Mouse (Mus musculus) left cerebral cortex, adult 2 months (tissue): ENCODE measurements around the gene B3gntl1. TPM values are rescaled to one million over a fixed set of nuclear protein-coding genes. Genes with fewer than 3 reads are reported as not detected.

ENCODE experiments used
- DNase-seq, 2 experiments: peaks; one replicate each; pipeline ENCODE4 v3.0.0; 2021 to 2022; ENCODE audit warnings: low spot score in 2 of 2, mixed read lengths in 1 of 2; ENCODE audit errors: extremely low spot score in 1 of 2
- H3K27ac ChIP-seq: fragments of 200-600 bp; 2 replicates; pipeline ENCODE4 v1.8.1; 2022
- H3K4me3 ChIP-seq: fragments of 200-600 bp; 2 replicates; pipeline ENCODE4 v1.8.1; 2022
- CTCF ChIP-seq: fragments of 200-600 bp; IDR thresholded peaks from 2 replicates; pipeline ENCODE4 v1.8.1; 2022; ENCODE audit warnings: antibody characterized with exemption, mild to moderate bottlenecking, moderate library complexity
- intact Hi-C: fragments of 180-260 bp; cut with DNase I; formaldehyde crosslinking; loops from one replicate; pipeline ENCODE4 v1.15.1; 2025
- total RNA-seq, 2 experiments: library from RNA; stranded (reverse); gene quantifications; 2 replicates each; pipeline ENCODE4 v1.2.3; 2021

The B3gntl1 gene
- total RNA-seq, 2 experiments from 2014 or later: 6.7 to 6.8 TPM

DNA sequence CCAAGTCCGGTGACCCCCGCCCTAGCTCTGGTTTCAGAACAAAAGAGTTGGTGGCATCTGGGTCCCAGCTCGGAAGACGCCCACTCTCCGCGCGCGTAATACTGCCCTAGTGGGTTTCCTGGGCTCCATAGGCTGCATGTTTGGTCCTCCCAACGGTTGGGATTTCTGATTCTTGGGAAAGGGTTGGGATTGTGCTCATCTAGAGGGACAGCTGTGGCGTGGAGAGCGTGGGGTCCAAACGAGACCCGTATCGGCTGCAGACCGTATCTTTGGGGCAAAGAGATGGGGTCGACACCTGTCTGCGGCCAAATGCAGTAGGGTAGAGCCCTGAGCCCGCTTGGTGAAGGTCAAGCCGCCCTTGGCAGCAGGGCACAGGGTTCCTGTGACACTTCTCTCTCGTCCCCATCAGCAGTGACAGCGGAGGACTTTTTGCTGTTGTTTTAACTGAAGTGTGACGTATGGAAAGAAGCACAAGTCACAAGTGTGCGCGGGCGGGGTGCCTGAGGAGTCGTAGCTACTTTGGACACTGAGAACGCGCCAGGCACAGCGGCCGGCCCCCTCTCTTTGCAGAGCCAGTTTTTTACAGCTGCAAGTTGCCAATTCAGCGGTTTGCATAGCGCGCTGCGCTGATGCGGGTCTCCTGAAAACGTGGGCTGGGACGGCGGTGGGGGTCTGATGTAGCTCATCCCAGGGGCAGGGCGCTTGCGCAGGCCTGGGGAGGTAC, 30.1 kb upstream of the B3gntl1 start:
- DNase-seq: peak; percentile 32 to 61
- Histone ChIP-seq H3K4me3 (peak overlapping the region; percentile 81), H3K27ac (peak overlapping the region; percentile 63)
- TF ChIP-seq CTCF: no peak
- intact Hi-C loops: loop anchor here (2.0 kb wide), 2 partner anchors 30 to 48 kb away; partner anchors contain the start of gene B3gntl1

DNA sequence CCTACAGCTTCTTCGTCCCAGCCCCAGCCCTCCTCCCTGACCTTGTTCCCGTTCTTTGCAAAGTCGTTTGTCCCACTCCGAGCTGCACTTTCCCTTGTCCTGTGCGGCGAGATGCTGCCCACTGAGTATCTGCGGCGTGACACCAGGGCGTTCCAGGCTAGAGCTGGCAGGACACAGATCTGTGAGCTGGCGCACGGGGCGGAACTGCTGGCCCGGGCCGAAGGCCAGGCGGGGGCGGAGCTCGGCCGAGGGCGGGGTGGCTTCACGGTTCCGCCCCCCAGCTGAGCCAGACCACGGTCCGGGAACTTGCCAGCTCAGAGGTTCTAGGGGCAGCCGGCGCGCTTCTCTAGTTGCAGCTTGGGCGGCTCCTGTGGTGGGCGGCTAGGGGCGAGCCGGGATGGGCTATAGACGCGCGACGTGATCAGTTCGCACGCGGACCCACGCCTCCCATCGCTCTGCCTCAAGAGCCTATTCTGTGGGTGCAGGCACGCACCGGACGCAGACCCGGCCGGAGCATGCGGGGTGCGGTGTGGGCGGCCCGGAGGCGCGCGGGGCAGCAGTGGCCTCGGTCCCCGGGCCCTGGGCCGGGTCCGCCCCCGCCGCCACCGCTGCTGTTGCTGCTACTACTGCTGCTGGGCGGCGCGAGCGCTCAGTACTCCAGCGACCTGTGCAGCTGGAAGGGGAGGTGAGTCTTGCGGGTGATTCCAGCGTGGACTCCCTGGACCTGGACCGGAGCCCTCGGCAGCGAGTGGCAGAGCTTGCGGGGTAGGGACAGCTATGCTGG, 29.4 kb upstream of the B3gntl1 start:
- intact Hi-C loops: loop anchor here (2.0 kb wide), 2 partner anchors 30 to 48 kb away; partner anchors contain the start of gene B3gntl1
- Histone ChIP-seq H3K4me3 (peak overlapping the region; percentile 81), H3K27ac (peak overlapping the region; percentile 63)
- no peak for TF ChIP-seq CTCF
- peak; percentile 78 to 82 for DNase-seq

DNA sequence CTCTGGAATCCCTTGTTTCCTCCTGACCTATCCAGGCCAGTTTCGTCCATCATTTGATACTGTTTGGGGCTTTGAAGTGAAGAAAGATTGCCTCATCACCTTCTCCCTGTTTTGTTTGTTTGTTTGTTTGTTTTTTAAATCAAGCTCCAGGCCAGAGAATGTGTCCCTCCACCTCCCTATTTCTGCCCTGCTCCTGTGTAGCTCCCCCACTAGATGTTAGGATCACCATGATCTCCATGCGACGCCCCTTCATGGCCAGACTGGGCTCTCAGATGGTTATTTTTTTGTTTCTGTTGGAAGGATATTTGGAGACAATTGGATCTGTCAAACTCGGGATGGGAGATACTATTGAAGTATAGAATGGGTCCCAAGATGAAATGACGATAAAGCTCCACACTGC, 28.3 kb upstream of the B3gntl1 start, which contains the start of gene Metrnl:
Gene Metrnl (plus strand): TSS at position 301 of the 400 bp plus-strand sequence.
- peak within 1 kb of the TSS; percentile 81 for H3K4me3 ChIP-seq
- intact Hi-C loops: no loop called here
- DNase-seq: no peak
- TF ChIP-seq CTCF: no peak
- peak within 1 kb of the TSS; percentile 63 for H3K27ac ChIP-seq

DNA sequence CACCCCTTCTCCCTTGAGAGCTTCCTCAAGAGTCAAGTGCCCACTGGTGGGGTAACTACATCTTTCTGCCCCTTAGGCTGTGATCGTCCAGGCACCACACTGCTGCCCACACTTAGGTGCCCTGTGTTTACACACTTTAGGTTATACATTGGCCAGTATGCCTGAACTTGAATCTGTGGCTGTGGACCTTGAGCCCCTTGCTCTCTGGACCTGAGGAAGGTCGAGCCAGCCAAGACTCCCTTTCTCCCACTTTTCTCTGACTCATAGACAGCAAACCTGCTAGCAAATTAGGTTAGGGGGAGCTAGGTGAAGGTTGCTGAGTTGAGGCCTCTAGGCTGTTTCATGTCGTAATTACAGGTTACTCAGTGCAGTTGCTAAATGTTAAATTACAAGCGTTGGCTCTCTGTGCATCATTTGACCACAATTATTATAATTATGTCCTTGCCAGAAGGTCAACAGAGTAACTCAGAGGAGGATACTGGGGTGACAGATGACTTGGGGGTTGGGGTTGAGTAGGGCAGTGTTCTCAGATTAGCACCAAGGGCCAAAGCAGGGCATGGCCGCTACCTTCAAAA, 25.5 kb upstream of the B3gntl1 start:
- intact Hi-C loops: no loop called here
- Histone ChIP-seq H3K27ac (no peak overlapping the region), H3K4me3 (no peak overlapping the region)
- DNase-seq: no peak
- no peak for TF ChIP-seq CTCF

DNA sequence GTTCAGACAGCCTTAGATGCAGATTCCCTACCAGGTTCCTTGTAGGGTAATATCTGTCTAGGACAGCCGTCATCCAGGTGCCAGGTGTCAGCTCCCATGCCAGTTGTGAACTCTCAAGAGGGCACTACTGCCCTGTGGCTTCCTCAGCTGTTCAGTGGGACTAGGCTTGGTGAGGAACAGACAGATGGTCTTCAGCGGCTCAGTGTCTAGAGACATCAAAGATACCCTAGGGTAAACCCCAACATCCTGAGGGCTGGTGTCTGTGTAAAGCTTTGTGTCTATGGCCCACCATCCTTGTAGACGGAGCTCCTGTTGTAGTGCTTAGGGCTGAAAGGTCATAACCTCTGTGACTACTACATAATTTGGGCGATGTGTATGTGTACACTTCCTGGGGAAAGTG, 24.3 kb upstream of the B3gntl1 start:
- Histone ChIP-seq H3K4me3 (no peak overlapping the region), H3K27ac (no peak overlapping the region)
- DNase-seq: no peak
- no peak for TF ChIP-seq CTCF
- intact Hi-C loops: no loop called here

DNA sequence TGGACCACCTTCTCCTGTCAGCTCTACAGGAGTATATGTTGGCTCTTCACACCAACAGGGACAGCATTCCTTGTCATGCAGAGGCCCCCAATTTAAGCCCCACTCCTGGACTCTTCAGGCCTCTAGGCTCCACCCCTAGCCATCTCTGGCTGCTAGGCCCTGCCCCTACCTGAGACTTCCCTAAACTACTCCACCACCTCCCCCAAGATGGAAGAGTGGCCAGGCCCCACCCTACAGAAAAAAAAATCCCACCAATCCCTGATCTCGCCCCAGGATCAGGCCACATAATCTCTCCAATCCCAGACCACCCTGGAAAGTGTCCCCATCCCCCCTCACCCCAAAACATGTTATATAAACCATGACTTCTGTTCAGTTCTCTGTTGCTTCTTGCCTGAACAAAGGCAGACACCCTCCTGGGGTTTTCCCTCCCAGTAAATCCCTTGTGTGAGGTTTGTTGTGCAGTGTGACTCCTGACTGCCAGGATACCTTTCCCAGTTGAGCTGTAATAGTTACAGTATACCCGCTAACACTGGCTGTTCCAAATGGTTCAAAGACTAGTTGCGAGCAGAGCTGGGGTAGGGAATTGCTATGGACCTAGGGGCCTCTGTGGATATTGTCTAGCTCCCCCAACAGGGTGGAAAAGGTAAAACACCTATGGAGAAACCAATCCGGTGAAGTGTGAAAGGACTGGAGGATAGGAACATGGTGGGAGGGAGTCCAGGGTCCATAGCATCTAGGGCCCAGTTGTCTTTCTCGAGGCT, 22.5 kb upstream of the B3gntl1 start:
- Histone ChIP-seq H3K4me3 (no peak overlapping the region), H3K27ac (no peak overlapping the region)
- DNase-seq: no peak
- intact Hi-C loops: no loop called here
- TF ChIP-seq CTCF: no peak; the same call in 1 of the 2 replicates

DNA sequence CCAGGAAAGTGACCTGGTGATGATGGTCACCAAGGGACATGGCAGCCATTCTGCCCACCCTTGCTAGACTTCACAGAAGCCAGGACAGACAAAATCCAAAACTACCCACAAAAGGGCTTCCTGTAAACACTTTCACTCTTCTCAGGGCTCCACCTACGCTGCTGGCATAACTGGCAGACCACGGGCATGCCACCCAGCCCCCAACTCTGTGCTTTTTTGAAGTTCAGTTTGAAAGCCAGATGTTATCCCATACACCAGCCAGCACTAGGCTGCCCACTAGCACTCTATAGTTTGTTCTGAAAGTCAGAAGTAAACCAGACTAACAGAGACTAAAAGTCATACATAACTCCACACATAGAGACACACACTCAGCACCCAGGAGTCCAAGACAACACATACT, 15.1 kb upstream of the B3gntl1 start:
- DNase-seq: no peak
- no peak for TF ChIP-seq CTCF
- Histone ChIP-seq H3K27ac (no peak overlapping the region), H3K4me3 (no peak overlapping the region)
- intact Hi-C loops: no loop called here

DNA sequence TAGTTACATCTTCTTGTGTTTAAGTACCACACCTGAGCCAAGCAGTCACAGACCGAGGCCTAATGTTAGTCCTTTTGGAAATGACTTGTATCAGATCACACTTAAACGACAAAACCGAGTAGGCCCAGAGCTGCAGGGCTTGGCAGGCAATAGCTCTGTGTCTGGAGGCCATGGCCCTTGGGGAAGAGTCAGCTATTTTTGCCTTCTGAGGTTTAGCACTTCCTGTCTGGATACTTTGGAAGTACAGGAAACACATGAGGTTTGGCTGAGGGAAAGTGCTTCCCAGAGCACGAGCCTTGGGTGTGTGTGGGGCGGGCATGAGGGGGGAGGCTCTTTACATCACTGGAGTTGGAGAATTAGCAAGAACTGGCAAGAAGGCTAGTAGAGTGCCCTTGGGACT, 13.7 kb upstream of the B3gntl1 start:
- TF ChIP-seq CTCF: no peak
- intact Hi-C loops: no loop called here
- DNase-seq: no peak

DNA sequence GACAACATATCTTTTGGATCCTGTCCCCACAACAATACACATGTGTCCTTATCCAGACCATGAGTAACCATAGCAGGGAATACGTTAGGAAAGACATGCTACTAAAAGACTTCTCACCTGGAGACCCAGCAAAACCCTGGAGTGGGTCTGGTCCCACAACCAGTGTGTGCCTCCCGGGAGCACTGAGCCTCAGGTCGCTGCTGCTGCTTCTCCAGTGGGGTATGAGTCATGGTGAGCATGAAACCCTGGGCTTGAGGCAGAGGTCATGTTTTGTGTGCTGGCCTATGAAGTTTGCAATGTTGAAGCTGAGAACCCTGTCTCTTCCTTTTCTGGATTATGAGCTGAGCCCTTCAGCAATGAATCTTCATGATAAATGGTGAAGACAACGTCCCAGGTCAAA, 13.1 kb upstream of the B3gntl1 start:
- intact Hi-C loops: no loop called here
- no peak for TF ChIP-seq CTCF
- DNase-seq: no peak
- no peak overlapping the region for H3K27ac ChIP-seq
- no peak overlapping the region for H3K4me3 ChIP-seq

More for the DNA sequence above, 13.7 kb upstream of the B3gntl1 start:
- no peak overlapping the region for H3K4me3 ChIP-seq
- no peak overlapping the region for H3K27ac ChIP-seq

DNA sequence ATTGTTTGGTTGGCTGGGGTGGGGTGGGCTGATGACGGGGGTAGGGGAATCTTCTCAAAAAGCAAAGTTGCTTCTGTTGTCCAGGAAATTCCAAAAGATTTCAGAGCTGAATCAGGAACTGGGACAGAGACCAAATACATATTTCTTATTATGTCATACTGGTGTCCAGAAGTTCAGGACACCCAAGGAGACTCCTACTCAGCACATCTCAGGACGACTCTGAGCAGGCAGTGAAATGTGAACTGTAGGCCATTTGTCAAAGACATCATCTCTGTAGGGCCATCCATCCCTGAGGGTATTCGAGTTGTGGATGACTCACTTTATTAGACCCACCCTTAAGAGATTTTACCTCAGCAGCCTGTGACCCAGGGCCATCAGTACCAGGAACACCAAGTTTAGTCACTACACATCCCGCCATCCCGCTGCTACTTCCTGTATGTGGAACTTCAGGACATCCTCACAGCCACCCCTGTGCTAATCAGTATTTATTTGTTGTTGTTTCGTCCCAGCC, 12.6 kb upstream of the B3gntl1 start:
- no peak for TF ChIP-seq CTCF
- intact Hi-C loops: no loop called here
- H3K4me3 ChIP-seq: no peak overlapping the region
- no peak overlapping the region for H3K27ac ChIP-seq
- no peak for DNase-seq

DNA sequence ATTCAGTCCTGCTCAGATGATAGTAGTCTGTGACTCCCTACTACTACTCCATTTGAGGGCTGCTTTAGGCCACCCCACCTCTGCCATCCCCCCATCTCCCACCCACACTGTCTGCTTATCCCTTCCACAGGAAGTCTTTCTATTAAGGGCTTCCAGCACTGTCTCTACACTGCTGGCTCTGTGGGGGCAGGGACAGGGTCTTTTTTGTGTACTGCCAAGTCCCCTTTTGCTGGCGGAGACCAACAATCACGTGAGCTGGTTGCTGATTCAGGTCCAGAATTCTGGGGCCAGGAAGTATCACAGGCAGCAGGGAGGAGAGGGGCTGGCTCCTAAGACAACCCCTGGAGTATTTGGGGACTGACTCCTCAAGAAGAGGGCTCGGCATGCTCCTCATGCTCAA, 10.3 kb upstream of the B3gntl1 start:
- Histone ChIP-seq H3K4me3 (no peak overlapping the region), H3K27ac (no peak overlapping the region)
- intact Hi-C loops: no loop called here
- TF ChIP-seq CTCF: no peak
- no peak for DNase-seq

DNA sequence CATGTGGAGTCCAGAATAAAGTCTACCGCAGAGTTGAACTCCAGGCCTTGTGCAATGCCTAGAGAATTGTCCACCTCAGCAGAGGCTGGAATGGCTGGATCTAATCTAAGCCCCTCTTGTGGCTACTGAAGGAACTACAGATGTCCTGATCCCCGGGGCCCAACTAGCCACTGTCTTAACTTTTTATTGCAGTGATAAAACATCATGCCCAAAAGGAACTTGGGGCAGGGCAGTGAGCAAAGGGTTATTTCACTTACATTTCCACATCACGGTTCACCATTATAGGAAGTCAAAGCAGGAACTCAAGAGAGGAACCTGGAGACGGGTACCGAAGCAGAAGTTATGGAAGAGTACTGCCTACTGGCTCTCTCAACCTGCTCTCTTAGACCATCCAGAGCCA, 7.8 kb upstream of the B3gntl1 start:
- TF ChIP-seq CTCF: peak; percentile 57
- H3K4me3 ChIP-seq: no peak overlapping the region
- no peak for DNase-seq
- intact Hi-C loops: no loop called here
- no peak overlapping the region for H3K27ac ChIP-seq
